Mouse (Mus musculus) c-Kit-positive CD71-positive TER-119-negative erythroid progenitor cells, embryonic 14.5 days (primary cell): Measurements from ENCODE around the gene Ankrd45.
"Not testable (repeated sequence)": the region's sequence is repeated elsewhere in the genome, so short reads cannot be mapped to it uniquely, and the experiment has no call there.

Source experiments
- DNase-seq: peaks from one replicate; pipeline ENCODE4 v3.0.0-alpha.2; 2013; ENCODE audit warnings: low read depth

Ankrd45 gene

GRCm38 (mm10) chr1:161142531-161143159 is at the start of gene Ankrd45:
TSS of gene Ankrd45 (plus strand) at chr1:161142691.
- DNase-seq, result no peak

GRCm38 (mm10) chr1:161099721-161100405 is 42.6 kb upstream of the Ankrd45 start:
- DNase-seq, result peak; percentile 43

- no peak for DNase-seq
Observed at GRCm38 (mm10) chr1:161103842-161104241, 38.6 kb upstream of the Ankrd45 start.

GRCm38 (mm10) chr1:161109216-161109615 is 33.3 kb upstream of the Ankrd45 start:
- DNase-seq, result no peak

GRCm38 (mm10) chr1:161114591-161114990 is 27.9 kb upstream of the Ankrd45 start:
- DNase-seq, result no peak

- no peak for DNase-seq
Observed at GRCm38 (mm10) chr1:161122661-161123418, 19.7 kb upstream of the Ankrd45 start.

GRCm38 (mm10) chr1:161126461-161126860 is 16.0 kb upstream of the Ankrd45 start:
- DNase-seq, result no peak

GRCm38 (mm10) chr1:161130726-161131664 is 11.5 kb upstream of the Ankrd45 start, which contains the start of gene Klhl20:
TSS of gene Klhl20 (minus strand) at chr1:161131511.
- DNase-seq, result peak; percentile 97

GRCm38 (mm10) chr1:161139496-161139895 is 3.0 kb upstream of the Ankrd45 start:
- no peak for DNase-seq

GRCm38 (mm10) chr1:161140026-161140762 is 2.3 kb upstream of the Ankrd45 start:
- no peak for DNase-seq

- no peak for DNase-seq
Observed at GRCm38 (mm10) chr1:161143216-161143615, 725 bp downstream of the Ankrd45 start.

- DNase-seq, result not testable (repeated sequence)
Observed at GRCm38 (mm10) chr1:161145611-161146010, 3.1 kb downstream of the Ankrd45 start.

GRCm38 (mm10) chr1:161147888-161148287 is 5.4 kb downstream of the Ankrd45 start:
- DNase-seq, result no peak

- DNase-seq, result no peak
Observed at GRCm38 (mm10) chr1:161151098-161151497, 8.6 kb downstream of the Ankrd45 start.

- DNase-seq, result no peak
Observed at GRCm38 (mm10) chr1:161156546-161156945, 14.1 kb downstream of the Ankrd45 start.

- no peak for DNase-seq
Observed at GRCm38 (mm10) chr1:161159214-161159613, 16.7 kb downstream of the Ankrd45 start, which contains the start of gene Tex50. TSS of gene Tex50 (minus strand) at chr1:161159314.

GRCm38 (mm10) chr1:161160266-161160665 is 17.8 kb downstream of the Ankrd45 start:
- DNase-seq, result no peak

- peak; percentile 42 for DNase-seq
Observed at GRCm38 (mm10) chr1:161170651-161171050, 28.2 kb downstream of the Ankrd45 start.

GRCm38 (mm10) chr1:161180674-161181073 is 38.2 kb downstream of the Ankrd45 start:
- peak; percentile 82 for DNase-seq

GRCm38 (mm10) chr1:161182386-161182785 is 39.9 kb downstream of the Ankrd45 start:
- DNase-seq, result no peak

- no peak for DNase-seq
Observed at GRCm38 (mm10) chr1:161183677-161184076, 41.2 kb downstream of the Ankrd45 start.
